Mouse (Mus musculus) liver, adult 10 weeks (tissue): ENCODE results near the gene Ipo9. TPM values are rescaled to one million over a fixed set of nuclear protein-coding genes. Genes with fewer than 3 reads are reported as not detected.

ENCODE experiments used
- polyA plus RNA-seq: library from polyadenylated mRNA; stranded (reverse); fragments of 350-450 nt; fragmentation: Illumina TruSeq; extraction: RNeasy Lipid Tissue Mini Kit (QIAGEN cat#74804); gene quantifications from one replicate; pipeline ENCODE4 v1.2.3, GENCODE M21; 2014; ENCODE audit warnings: low read depth, low replicate concordance

Ipo9 gene
- 6.9 TPM for polyA plus RNA-seq

GRCm38 (mm10) chr1:135429901-135430668, at the start of gene Ipo9:
Gene Ipo9, minus strand, starts transcription at chr1:135430499.

GRCm38 (mm10) chr1:135374868-135375581, 55.3 kb downstream of the Ipo9 start, which contains the start of gene Shisa4:
Gene Shisa4, minus strand, starts transcription at chr1:135375237.

Other genes starting within 250 kb of the Ipo9 start
- not detected for gene Elf3, start 171.9 kb downstream of the Ipo9 start, polyA plus RNA-seq
- 15.3 TPM for gene Rnpep, start 146.4 kb downstream of the Ipo9 start, polyA plus RNA-seq
- 15.8 TPM for gene Timm17a, start 116.7 kb downstream of the Ipo9 start, polyA plus RNA-seq
- gene Lmod1, start 105.7 kb downstream of the Ipo9 start, polyA plus RNA-seq, result not detected
- gene Shisa4, start 55.3 kb downstream of the Ipo9 start, polyA plus RNA-seq, result not detected
- gene Nav1, start 176.8 kb upstream of the Ipo9 start, polyA plus RNA-seq, result 1.2 TPM